ENCODE assay signal across 22 mouse cellular contexts in genomic region chr13:38975853-38976252, GRCm38 (mm10). TPM values are rescaled to one million over a fixed set of nuclear protein-coding genes. Genes with fewer than 3 reads are reported as not detected.
DNase-seq lines count a peak whose midpoint lies in the region; ATAC-seq and TF ChIP-seq lines count a peak whose summit lies in the region.
"Had no signal": no experiment of that assay in that cellular context is flagged by ENCODE, and none has a peak within 500 bp of the region (broad histone marks: within the 10 kb centered on the region; RNA-seq: fewer than 3 reads in every experiment).

No protein-coding gene starts in this region.

- H3K4me2 ChIP-seq in kidney, embryonic 15.5 days, result no peak overlapping the region
- H3K4me2 ChIP-seq in kidney, embryonic 16.5 days (replicated peaks; ENCODE audit: low read depth, low read length), result no peak overlapping the region

- peak; percentile 58 for DNase-seq in heart, adult 11 months
- DNase-seq in heart, postnatal 4 days, result no peak
- no peak for DNase-seq in kidney, postnatal 14 days
- no peak for DNase-seq in kidney, postnatal 10 days
- DNase-seq in kidney, postnatal 4 days, result peak; percentile 6 to 25
- no peak for DNase-seq in kidney, adult 2 months
- DNase-seq: adrenal gland, adult 2 months; adrenal gland, adult 8-10 months; adrenal gland, postnatal 10 days; adrenal gland, postnatal 14 days; adrenal gland, postnatal 25 days; adrenal gland, postnatal 36 days; B cell, adult 2 months; cerebellum, adult 11 months; cerebellum, adult 11-12 months had no signal

- no peak overlapping the region for H3K4me3 ChIP-seq in kidney, embryonic 15.5 days (replicated peaks)
- H3K4me3 ChIP-seq in kidney, embryonic 16.5 days (ENCODE audit: low read length), result no peak overlapping the region
- H3K4me3 ChIP-seq in kidney, adult 2 months (ENCODE audit: insufficient read depth, low read depth, low read length), result no peak overlapping the region

- 0 out of 2 replicates have a peak overlapping the region, but pooled peaks have one; percentile 13 for H3K27ac ChIP-seq in kidney, embryonic 15.5 days
- H3K27ac ChIP-seq in kidney, embryonic 16.5 days (ENCODE audit: low read length), result no peak overlapping the region
- no peak overlapping the region for H3K27ac ChIP-seq in kidney, adult 2 months (ENCODE audit: insufficient read depth, low read depth, low read length)

- peaks cover 21% of the 10 kb centered on the region; the same call in 1 of the 2 replicates for H3K4me1 ChIP-seq in kidney, embryonic 15.5 days
- H3K4me1 ChIP-seq in kidney, embryonic 16.5 days (ENCODE audit: insufficient read depth, low read length), result peaks cover 6% of the 10 kb centered on the region; the same call in 1 of the 2 replicates
- no peaks in the 10 kb centered on the region for H3K4me1 ChIP-seq in kidney, adult 2 months (ENCODE audit: control insufficient read depth, insufficient read depth, low read length)

- ATAC-seq in kidney, embryonic 15.5 days (replicated peaks; ENCODE audit: low FRiP score), result peak; percentile 49
- peak; percentile 70; the same call in 1 of the 2 replicates for ATAC-seq in kidney, embryonic 16.5 days (ENCODE audit: low FRiP score, low TSS enrichment)
- ATAC-seq: activated CD4-positive, CD25-positive, alpha-beta regulatory T cell, adult 4 months; CD4-positive, CD25-positive, alpha-beta regulatory T cell, adult 4 months; Patski had no signal

- no peak overlapping the region for H3K9ac ChIP-seq in kidney, embryonic 15.5 days
- H3K9ac ChIP-seq in kidney, embryonic 16.5 days (replicated peaks; ENCODE audit: low read length), result no peak overlapping the region

- TF ChIP-seq POLR2A in kidney, adult 2 months (IDR thresholded peaks at IDR 0.05; ENCODE audit: low read depth, low read length), result no peak

- H3K9me3 ChIP-seq in kidney, embryonic 15.5 days (replicated peaks), result no peaks in the 10 kb centered on the region
- H3K9me3 ChIP-seq in kidney, embryonic 16.5 days (ENCODE audit: low read length), result no peaks in the 10 kb centered on the region
- H3K9me3 ChIP-seq: G1E had no signal

- H3K36me3 ChIP-seq in kidney, embryonic 15.5 days, result no peaks in the 10 kb centered on the region
- no peaks in the 10 kb centered on the region for H3K36me3 ChIP-seq in kidney, embryonic 16.5 days (ENCODE audit: insufficient read depth, low read length)
- H3K36me3 ChIP-seq in kidney, adult 2 months (ENCODE audit: control insufficient read depth, insufficient read depth, low read length), result no peaks in the 10 kb centered on the region
- H3K36me3 ChIP-seq: G1E had no signal

- WGBS in kidney, embryonic 15.5 days, result 60% methylated on average over 5 of the region's 5 CpGs
- WGBS in kidney, embryonic 16.5 days, result 61% methylated on average over 5 of the region's 5 CpGs
- 54% methylated on average over 5 of the region's 5 CpGs for WGBS in kidney, adult 2 months

- TF ChIP-seq CTCF in kidney, adult 2 months (conservative IDR thresholded peaks at IDR 0.05; ENCODE audit: insufficient read depth, insufficient read length, low read depth, low read length), result no peak

- H3K27me3 ChIP-seq in kidney, embryonic 15.5 days, result no peaks in the 10 kb centered on the region
- no peaks in the 10 kb centered on the region for H3K27me3 ChIP-seq in kidney, embryonic 16.5 days (ENCODE audit: insufficient read depth, low read length)
- H3K27me3 ChIP-seq in kidney, adult 2 months (replicated peaks; ENCODE audit: control insufficient read depth, insufficient read depth, low read length), result no peaks in the 10 kb centered on the region
- H3K27me3 ChIP-seq: CH12.LX had no signal

RNA-seq across cellular contexts. Expression of gene Slc35b3, which starts 15.2 kb away (rescaled TPM):
- total RNA-seq in heart, postnatal 4 days (2021), result 10 to 100 TPM; 12.3 to 13.9 TPM
- polyA plus RNA-seq in kidney, embryonic 15.5 days (2015; fragmentation: Nextera tagmentation; extraction: Ambion mirVana), result 43.7 and 43.8 TPM in 2 replicates
- 47.7 and 49.0 TPM in 2 replicates for polyA plus RNA-seq in kidney, embryonic 16.5 days (2015; fragmentation: Nextera tagmentation; extraction: Ambion mirVana)
- 17.7 and 19.4 TPM in 2 replicates for polyA plus RNA-seq in kidney, adult 2 months (2012; rRNA removed)

Comparison
In these comparisons a context has a peak if more than half of its experiments do, and no peak if none do; other contexts are left out.
1. DNase-seq: peak in heart, adult 11 months (single experiment) and kidney, postnatal 4 days (2 of 2); none in heart, postnatal 4 days (single experiment), kidney, postnatal 14 days (single experiment), kidney, postnatal 10 days (single experiment) and kidney, adult 2 months (single experiment).